Mouse (Mus musculus) spleen, adult 2 months (tissue): ENCODE data around the gene Pdzk1ip1.

Experiments used
- CTCF ChIP-seq: fragments of 200-500 bp; IDR thresholded peaks from 2 replicates; pipeline ENCODE4 v1.5.1; 2011; ENCODE audit warnings: mild to moderate bottlenecking, inconsistent platforms; ENCODE audit not compliant: insufficient read depth, insufficient read length, insufficient replicate concordance; ENCODE audit errors: extremely low read depth
- POLR2A ChIP-seq: fragments of 200-500 bp; IDR thresholded peaks from 2 replicates; pipeline ENCODE4 v1.6.1; 2011; ENCODE audit warnings: low read depth, low read length, inconsistent platforms

GRCm38 (mm10) chr4:115088611-115089338 lies at the start of gene Pdzk1ip1:
- TF ChIP-seq POLR2A, result no peak
- TF ChIP-seq CTCF, result no peak
